Mouse (Mus musculus): ENCODE measurements around the gene Tfdp2. TPM values are rescaled to one million over a fixed set of nuclear protein-coding genes. Genes with fewer than 3 reads are reported as not detected.
A peak's percentile ranks its signal among the peaks of the same experiment; 100 is the strongest.

Tfdp2 gene
- total RNA-seq, 4 experiments from 2014 or later = 32.3 to 41.4 (median 38.6) TPM

GRCm38 (mm10) chr9:96223302-96223701 is 27.2 kb downstream of the Tfdp2 start:
- DNase-seq (ENCODE audit: low spot score in 2 of 2) = no peak

GRCm38 (mm10) chr9:96228285-96228684 is 32.2 kb downstream of the Tfdp2 start:
- no peak for DNase-seq (ENCODE audit: low spot score in 2 of 2)

GRCm38 (mm10) chr9:96230271-96230670 is 34.2 kb downstream of the Tfdp2 start:
- DNase-seq (ENCODE audit: low spot score in 2 of 2) = no peak

- no peak for DNase-seq (ENCODE audit: low spot score in 2 of 2)
Observed at GRCm38 (mm10) chr9:96235477-96235876, 39.4 kb downstream of the Tfdp2 start.

- DNase-seq (ENCODE audit: low spot score in 2 of 2) = no peak
Observed at GRCm38 (mm10) chr9:96237391-96237790, 41.3 kb downstream of the Tfdp2 start.

GRCm38 (mm10) chr9:96238286-96238685 is 42.2 kb downstream of the Tfdp2 start:
- no peak for DNase-seq (ENCODE audit: low spot score in 2 of 2)

GRCm38 (mm10) chr9:96241134-96242097 is 45.3 kb downstream of the Tfdp2 start:
- DNase-seq (ENCODE audit: low spot score in 2 of 2) = no peak

GRCm38 (mm10) chr9:96243915-96244314 is 47.8 kb downstream of the Tfdp2 start:
- DNase-seq (ENCODE audit: low spot score in 2 of 2) = no peak

- DNase-seq (ENCODE audit: low spot score in 2 of 2) = no peak
Observed at GRCm38 (mm10) chr9:96254812-96255211, 58.7 kb downstream of the Tfdp2 start.

- no peak for DNase-seq (ENCODE audit: low spot score in 2 of 2)
Observed at GRCm38 (mm10) chr9:96258478-96258877, 62.4 kb downstream of the Tfdp2 start.

- DNase-seq (ENCODE audit: low spot score in 2 of 2) = no peak
Observed at GRCm38 (mm10) chr9:96259017-96259512, 63.0 kb downstream of the Tfdp2 start.

- peak in 1 of 2 experiments; percentile 27 for DNase-seq (ENCODE audit: low spot score in 2 of 2)
Observed at GRCm38 (mm10) chr9:96259753-96260520, 63.9 kb downstream of the Tfdp2 start.

- no peak for DNase-seq (ENCODE audit: low spot score in 2 of 2)
Observed at GRCm38 (mm10) chr9:96261101-96261500, 65.0 kb downstream of the Tfdp2 start.

GRCm38 (mm10) chr9:96261980-96262379 is 65.9 kb downstream of the Tfdp2 start:
- DNase-seq (ENCODE audit: low spot score in 2 of 2) = no peak

GRCm38 (mm10) chr9:96266793-96267558 is 70.9 kb downstream of the Tfdp2 start:
- no peak for DNase-seq (ENCODE audit: low spot score in 2 of 2)

GRCm38 (mm10) chr9:96267559-96267948 is 71.5 kb downstream of the Tfdp2 start:
- DNase-seq (ENCODE audit: low spot score in 2 of 2) = no peak

- DNase-seq (ENCODE audit: low spot score in 2 of 2) = no peak
Observed at GRCm38 (mm10) chr9:96269726-96270125, 73.7 kb downstream of the Tfdp2 start.

- DNase-seq (ENCODE audit: low spot score in 2 of 2) = no peak
Observed at GRCm38 (mm10) chr9:96275543-96275942, 79.5 kb downstream of the Tfdp2 start.

GRCm38 (mm10) chr9:96281497-96281896 is 85.4 kb downstream of the Tfdp2 start:
- DNase-seq (ENCODE audit: low spot score in 2 of 2) = no peak

GRCm38 (mm10) chr9:96282082-96282481 is 86.0 kb downstream of the Tfdp2 start:
- no peak for DNase-seq (ENCODE audit: low spot score in 2 of 2)

- DNase-seq (ENCODE audit: low spot score in 2 of 2) = no peak
Observed at GRCm38 (mm10) chr9:96284916-96285315, 88.8 kb downstream of the Tfdp2 start.

All from left cerebral cortex, adult 8-10 months (tissue).